Mouse (Mus musculus) forelimb bud, embryonic 11.5 days (tissue): ENCODE measurements around the gene Rhpn2.

ENCODE experiments used
- DNase-seq: peaks from one replicate; pipeline ENCODE4 v3.0.0-alpha.2; 2012; ENCODE audit warnings: low read depth, low spot score

Rhpn2 gene

GRCm38 (mm10) chr7:35347918-35348700 is 14.1 kb downstream of the Rhpn2 start:
- DNase-seq, result no peak

GRCm38 (mm10) chr7:35349022-35349421 is 15.1 kb downstream of the Rhpn2 start:
- DNase-seq, result no peak

GRCm38 (mm10) chr7:35349886-35350684 is 16.1 kb downstream of the Rhpn2 start:
- DNase-seq, result no peak

GRCm38 (mm10) chr7:35351155-35351554 is 17.2 kb downstream of the Rhpn2 start:
- no peak for DNase-seq

GRCm38 (mm10) chr7:35353306-35353705 is 19.3 kb downstream of the Rhpn2 start:
- no peak for DNase-seq

GRCm38 (mm10) chr7:35355303-35355872 is 21.4 kb downstream of the Rhpn2 start:
- no peak for DNase-seq

- DNase-seq, result no peak
These were observed 23.7 kb downstream of the Rhpn2 start for GRCm38 (mm10) chr7:35357621-35358020.

- DNase-seq, result no peak
These were observed 28.3 kb downstream of the Rhpn2 start for GRCm38 (mm10) chr7:35362253-35362652.

GRCm38 (mm10) chr7:35362868-35363267 is 28.9 kb downstream of the Rhpn2 start:
- no peak for DNase-seq

- DNase-seq, result no peak
These were observed 31.4 kb downstream of the Rhpn2 start for GRCm38 (mm10) chr7:35365161-35365910.

- no peak for DNase-seq
These were observed 37.1 kb downstream of the Rhpn2 start for GRCm38 (mm10) chr7:35371096-35371495.

GRCm38 (mm10) chr7:35372483-35373017 is 38.6 kb downstream of the Rhpn2 start:
- no peak for DNase-seq

GRCm38 (mm10) chr7:35373146-35373989 is 39.4 kb downstream of the Rhpn2 start:
- no peak for DNase-seq

- no peak for DNase-seq
These were observed 40.3 kb downstream of the Rhpn2 start for GRCm38 (mm10) chr7:35374265-35374664.

GRCm38 (mm10) chr7:35376623-35377022 is 42.7 kb downstream of the Rhpn2 start:
- no peak for DNase-seq

- no peak for DNase-seq
These were observed 45.6 kb downstream of the Rhpn2 start for GRCm38 (mm10) chr7:35379492-35380119.

GRCm38 (mm10) chr7:35380351-35380750 is 46.4 kb downstream of the Rhpn2 start:
- DNase-seq, result no peak

GRCm38 (mm10) chr7:35381861-35382260 is 47.9 kb downstream of the Rhpn2 start:
- no peak for DNase-seq

- DNase-seq, result no peak
These were observed 48.9 kb downstream of the Rhpn2 start for GRCm38 (mm10) chr7:35382706-35383353.

GRCm38 (mm10) chr7:35386525-35386952 is 52.6 kb downstream of the Rhpn2 start:
- no peak for DNase-seq
